Mouse (Mus musculus) MEL (cell line): Measurements from ENCODE around the gene Kcnmb2.

Experiments used
- CTCF ChIP-seq, 3 experiments: IDR thresholded peaks in 2 of 3; conservative IDR thresholded peaks in 1 of 3; 2 replicates each; pipeline ENCODE4 v1.5.1; 2011 to 2012; ENCODE audit warnings: low read length in 3 of 3, low read depth in 2 of 3, mild to moderate bottlenecking in 2 of 3, improper control_type of control experiment in 1 of 3, inconsistent platforms in 1 of 3, mixed read lengths in 1 of 3, moderate library complexity in 1 of 3; ENCODE audit not compliant: control insufficient read depth in 1 of 3, insufficient read depth in 1 of 3, poor library complexity in 1 of 3, severe bottlenecking in 1 of 3
- TCF12 ChIP-seq: IDR thresholded peaks from 2 replicates; pipeline ENCODE4 v1.6.1; 2014; ENCODE audit warnings: low read depth, mild to moderate bottlenecking, inconsistent platforms, low read length, improper control_type of control experiment, moderate library complexity
- ZKSCAN1 ChIP-seq: IDR thresholded peaks from 2 replicates; pipeline ENCODE4 v1.6.1; 2012; ENCODE audit warnings: low read depth, mild to moderate bottlenecking, inconsistent platforms, low read length, improper control_type of control experiment, moderate library complexity

DNA sequence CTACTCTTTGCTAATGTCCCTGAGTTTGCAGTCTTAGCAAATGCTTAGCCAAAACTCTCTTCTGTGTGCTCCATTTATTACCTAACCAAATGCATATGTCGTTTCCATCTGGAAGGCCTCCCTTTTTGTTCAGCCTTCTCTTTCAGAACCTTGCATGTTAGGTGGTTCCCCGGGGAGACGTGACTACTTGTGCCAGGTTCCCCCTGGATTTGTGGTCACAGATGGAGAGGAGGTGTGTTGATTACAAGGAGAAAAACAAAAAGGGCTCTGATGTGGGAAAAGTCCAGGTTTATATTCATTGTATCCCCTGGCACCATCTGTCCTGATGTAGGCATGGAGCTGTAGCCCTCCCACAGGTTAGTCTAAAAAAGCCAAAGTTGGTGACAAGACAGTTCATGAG lies 141.5 kb downstream of the Kcnmb2 start:
- TF ChIP-seq CTCF (IDR thresholded peaks at IDR 0.05 in 2 of 3, conservative IDR thresholded peaks at IDR 0.05 in 1 of 3; ENCODE audit: control insufficient read depth in 1 of 3, insufficient read depth in 1 of 3, low read depth in 2 of 3, low read length in 3 of 3, poor library complexity in 1 of 3, severe bottlenecking in 1 of 3) (no peak), ZKSCAN1 (no peak), TCF12 (no peak)
